Mouse (Mus musculus): Measurements from ENCODE around the gene 2810408A11Rik. TPM values are rescaled to one million over a fixed set of nuclear protein-coding genes. Genes with fewer than 3 reads are reported as not detected.

2810408A11Rik gene
- polyA plus RNA-seq (2015; fragmentation: Nextera tagmentation; extraction: Ambion mirVana): 19.9 and 20.7 TPM in 2 replicates

DNA sequence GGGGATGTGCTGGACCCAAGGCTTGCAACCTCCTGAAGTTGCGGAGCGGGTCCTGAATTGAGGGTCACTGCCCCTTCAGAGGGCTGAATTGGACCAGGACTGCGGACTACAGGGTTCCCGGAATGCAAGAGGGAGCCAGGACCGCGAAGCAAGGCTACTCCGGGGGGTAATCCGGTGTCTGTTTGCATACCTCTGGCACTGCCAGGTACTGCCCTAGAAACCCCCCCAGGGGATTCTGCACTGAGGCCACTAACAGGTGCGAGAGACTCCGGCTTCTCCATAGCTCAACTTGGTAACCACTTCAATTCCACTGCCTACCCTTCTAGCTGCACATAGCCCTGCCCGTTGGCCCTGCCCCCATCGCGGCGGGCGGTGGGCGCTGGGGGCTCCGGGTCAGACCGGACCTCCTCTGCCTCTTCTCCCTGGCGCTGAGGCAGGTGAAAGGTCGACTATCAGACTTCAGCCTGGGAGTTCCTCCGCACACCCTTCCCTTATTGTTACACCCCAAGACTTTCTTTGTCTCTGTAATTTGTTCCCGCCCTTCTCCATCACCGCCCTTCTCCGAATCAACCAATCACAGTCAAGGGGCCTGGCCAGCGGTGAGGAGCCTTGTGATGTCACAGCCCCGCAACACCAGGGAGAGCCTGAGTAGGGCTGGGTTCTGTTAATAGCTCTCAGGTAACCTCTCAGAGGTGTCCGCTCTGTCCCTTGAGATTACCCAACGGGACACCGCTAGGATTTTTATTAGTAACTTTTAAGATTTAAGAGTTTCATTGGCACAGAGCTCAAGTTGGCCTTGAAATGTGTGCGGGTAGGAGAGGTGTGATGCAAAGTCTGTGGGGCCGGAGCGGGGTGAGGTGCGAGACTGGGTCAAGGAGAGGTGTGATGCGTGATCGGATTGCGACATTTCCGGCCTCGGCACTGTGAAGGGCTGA, at the start of gene 2810408A11Rik, which contains the start of gene Neurl4:
2810408A11Rik (minus strand) TSS at position 517 of the 935 bp plus-strand sequence.
Neurl4 (plus strand) TSS at position 602 of the 935 bp plus-strand sequence.
- Histone ChIP-seq H3K4me3 (peak within 1 kb of the TSS; percentile 56), H3K4me2 (replicated peaks) (peak within 1 kb of the TSS; percentile 91), H3K9me3 (no peaks in the 10 kb centered on the region), H3K36me3 (peaks cover 20% of the 10 kb centered on the region), H3K9ac (replicated peaks) (peak within 1 kb of the TSS; percentile 76), H3K27ac (replicated peaks) (peak within 1 kb of the TSS; percentile 96), H3K4me1 (peaks cover 35% of the 10 kb centered on the region), H3K27me3 (no peaks in the 10 kb centered on the region)
- under 1% methylated on average over 38 of the region's 38 CpGs for WGBS
- ATAC-seq (replicated peaks): peak; percentile 96

DNA sequence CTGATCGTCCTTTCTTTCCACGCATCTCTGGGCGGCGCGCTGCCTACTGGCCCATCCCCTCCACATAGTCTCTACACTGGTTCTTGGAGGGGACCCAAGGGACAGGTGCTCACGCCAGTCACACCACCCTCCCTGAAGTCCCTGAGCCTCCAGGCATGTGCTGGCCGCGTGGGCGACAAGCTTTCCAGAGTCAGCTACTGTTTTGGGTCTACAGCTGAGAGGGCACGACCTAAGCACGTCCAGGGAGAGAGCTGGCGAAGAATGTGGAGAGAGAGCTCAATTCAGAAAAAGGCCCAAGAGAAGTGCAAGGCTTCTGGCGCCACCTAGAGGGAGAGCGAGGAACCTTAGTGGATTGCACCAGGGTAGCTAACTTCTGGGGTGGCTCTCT, 48.0 kb upstream of the 2810408A11Rik start:
- H3K9me3 ChIP-seq: no peaks in the 10 kb centered on the region
- peak overlapping the region; percentile 48 for H3K4me2 ChIP-seq (replicated peaks)
- H3K4me3 ChIP-seq: peak overlapping the region; percentile 42
- ATAC-seq (replicated peaks): no peak; the same call in 1 of the 2 replicates
- H3K27me3 ChIP-seq: no peaks in the 10 kb centered on the region
- no peaks in the 10 kb centered on the region for H3K36me3 ChIP-seq
- peaks cover 18% of the 10 kb centered on the region for H3K4me1 ChIP-seq
- peak overlapping the region; percentile 64 for H3K27ac ChIP-seq (replicated peaks)
- peak overlapping the region; percentile 34; the same call in 1 of the 2 replicates for H3K9ac ChIP-seq (replicated peaks)
- WGBS: 0% methylated on average over 14 of the region's 14 CpGs

DNA sequence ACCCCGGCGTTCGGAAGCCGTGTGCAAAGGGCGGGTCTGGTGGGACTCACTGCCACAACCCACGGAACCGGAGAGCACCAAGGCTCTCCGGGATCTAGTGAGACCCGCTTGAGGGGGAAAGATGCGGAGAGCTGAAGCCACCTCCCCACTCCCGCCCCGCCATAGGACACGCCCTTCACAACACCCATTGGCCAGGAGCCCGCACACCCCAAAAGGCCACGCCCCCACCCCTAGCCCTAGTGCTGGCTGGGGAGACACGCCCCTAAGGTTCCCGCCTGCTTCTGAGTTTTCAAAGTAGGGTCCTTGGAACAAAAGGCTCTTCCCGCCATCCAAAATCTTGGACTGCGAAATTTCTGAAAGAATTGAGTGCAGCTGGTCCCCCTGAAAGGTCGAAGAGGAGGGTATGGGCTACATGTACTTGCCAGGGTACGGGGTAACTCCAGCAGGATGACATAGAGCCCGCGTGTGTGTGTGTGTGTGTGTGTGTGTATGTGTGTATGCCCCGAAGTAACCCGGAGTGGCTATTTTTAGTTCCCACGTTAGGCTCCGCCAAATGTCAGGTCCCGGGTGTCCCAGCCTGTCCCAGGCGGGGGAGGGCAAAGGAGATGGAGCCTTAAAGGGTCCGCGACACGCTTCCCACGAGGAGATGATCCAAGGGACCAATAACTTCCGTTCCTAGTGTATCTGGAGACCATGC, 47.4 kb upstream of the 2810408A11Rik start, which contains the start of gene Slc2a4:
Slc2a4 (minus strand) TSS at position 123 of the 697 bp plus-strand sequence.
- H3K4me3 ChIP-seq: peak within 1 kb of the TSS; percentile 42
- peak; percentile 95 for ATAC-seq (replicated peaks)
- peak within 1 kb of the TSS; percentile 64 for H3K27ac ChIP-seq (replicated peaks)
- peak within 1 kb of the TSS; percentile 34 for H3K9ac ChIP-seq (replicated peaks)
- no peaks in the 10 kb centered on the region for H3K9me3 ChIP-seq
- peak within 1 kb of the TSS; percentile 48 for H3K4me2 ChIP-seq (replicated peaks)
- peaks cover 18% of the 10 kb centered on the region for H3K4me1 ChIP-seq
- no peaks in the 10 kb centered on the region for H3K27me3 ChIP-seq
- WGBS: under 1% methylated on average over 34 of the region's 34 CpGs
- H3K36me3 ChIP-seq: no peaks in the 10 kb centered on the region

DNA sequence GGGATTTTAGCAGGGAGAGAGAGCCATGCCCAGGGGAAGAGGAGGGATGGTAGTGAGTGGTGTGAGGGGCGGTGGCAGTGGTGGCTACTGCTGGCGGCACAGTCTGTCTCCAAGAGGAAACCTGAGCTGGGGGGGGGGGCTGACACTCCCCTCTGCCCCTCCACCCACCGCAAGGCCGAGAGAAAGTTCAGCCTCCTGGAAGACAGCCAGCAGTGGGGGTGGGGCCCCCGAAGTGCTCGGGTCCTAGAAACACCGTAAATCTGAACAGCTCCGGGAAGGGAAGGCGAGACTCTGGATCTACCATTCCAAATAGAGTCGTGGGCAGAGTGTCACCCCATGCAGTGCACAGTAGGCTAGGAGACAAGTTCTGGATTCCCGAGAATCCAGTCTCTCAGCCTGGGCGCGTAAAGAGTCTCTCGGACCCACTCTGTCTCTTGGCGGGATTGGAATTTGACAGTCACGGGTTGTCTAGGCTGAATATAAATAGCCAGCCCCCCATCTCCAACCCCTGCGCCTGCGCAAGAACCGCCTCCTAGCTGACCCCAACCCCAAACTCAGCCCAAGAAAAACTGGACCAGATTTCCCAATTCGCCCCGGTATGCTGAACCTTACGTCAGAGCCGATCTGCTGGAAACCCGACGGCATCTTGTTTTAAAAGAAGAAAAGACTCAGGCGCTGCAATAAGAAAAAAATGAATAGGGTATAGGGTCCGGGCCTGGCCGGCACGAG, 46.7 kb upstream of the 2810408A11Rik start:
- peak overlapping the region; percentile 48 for H3K4me2 ChIP-seq (replicated peaks)
- H3K9ac ChIP-seq (replicated peaks): peak overlapping the region; percentile 34
- no peaks in the 10 kb centered on the region for H3K36me3 ChIP-seq
- ATAC-seq (replicated peaks): peak; percentile 44
- H3K4me1 ChIP-seq: peaks cover 18% of the 10 kb centered on the region
- no peaks in the 10 kb centered on the region for H3K9me3 ChIP-seq
- no peaks in the 10 kb centered on the region for H3K27me3 ChIP-seq
- peak overlapping the region; percentile 42 for H3K4me3 ChIP-seq
- 2% methylated on average over 29 of the region's 29 CpGs for WGBS
- peak overlapping the region; percentile 64; the same call in 1 of the 2 replicates for H3K27ac ChIP-seq (replicated peaks)

DNA sequence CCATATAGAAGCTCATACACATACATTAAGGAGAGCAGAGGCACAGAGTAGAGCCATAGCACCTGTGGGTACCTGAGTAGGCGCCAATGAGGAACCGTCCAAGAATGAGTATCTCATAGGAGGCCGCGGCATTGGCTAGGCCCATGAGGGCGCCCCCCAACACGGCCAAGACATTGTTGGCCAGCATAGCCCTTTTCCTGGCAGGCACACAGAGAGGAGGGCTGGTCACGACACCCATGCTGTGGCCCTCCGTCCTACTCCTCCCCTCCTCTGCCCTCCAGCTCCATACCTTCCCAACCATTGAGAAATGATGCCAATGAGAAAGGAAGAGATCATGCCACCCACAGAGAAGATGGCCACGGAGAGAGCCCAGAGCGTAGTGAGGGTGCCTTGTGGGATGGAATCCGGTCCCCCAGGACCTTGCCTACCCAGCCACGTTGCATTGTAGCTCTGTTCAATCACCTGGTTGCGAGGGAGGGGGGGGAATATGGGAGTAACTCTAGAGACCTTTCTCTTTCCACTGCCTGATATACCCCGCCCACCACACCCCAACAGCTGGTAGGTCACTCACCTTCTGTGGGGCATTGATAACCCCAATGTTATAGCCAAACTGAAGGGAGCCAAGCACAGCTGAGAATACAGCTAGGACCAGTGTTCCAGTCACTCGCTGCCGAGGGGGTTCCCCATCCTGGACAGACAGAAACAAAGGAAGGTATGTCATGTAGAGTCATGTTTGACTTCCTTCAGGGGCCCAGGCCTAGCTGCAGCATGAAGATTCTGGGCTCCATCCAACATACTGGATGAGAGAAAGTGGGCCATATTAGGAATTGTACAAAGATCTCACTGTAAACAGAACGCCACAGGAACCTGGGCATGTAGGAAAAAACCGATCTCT, 45.5 kb upstream of the 2810408A11Rik start:
- H3K9me3 ChIP-seq: no peaks in the 10 kb centered on the region
- no peak overlapping the region for H3K9ac ChIP-seq (replicated peaks)
- ATAC-seq (replicated peaks): no peak
- H3K4me1 ChIP-seq: peaks cover 18% of the 10 kb centered on the region
- 92% methylated on average over 18 of the region's 18 CpGs for WGBS
- H3K4me3 ChIP-seq: no peak overlapping the region
- H3K27me3 ChIP-seq: no peaks in the 10 kb centered on the region
- no peaks in the 10 kb centered on the region for H3K36me3 ChIP-seq
- no peak overlapping the region for H3K4me2 ChIP-seq (replicated peaks)
- H3K27ac ChIP-seq (replicated peaks): no peak overlapping the region

DNA sequence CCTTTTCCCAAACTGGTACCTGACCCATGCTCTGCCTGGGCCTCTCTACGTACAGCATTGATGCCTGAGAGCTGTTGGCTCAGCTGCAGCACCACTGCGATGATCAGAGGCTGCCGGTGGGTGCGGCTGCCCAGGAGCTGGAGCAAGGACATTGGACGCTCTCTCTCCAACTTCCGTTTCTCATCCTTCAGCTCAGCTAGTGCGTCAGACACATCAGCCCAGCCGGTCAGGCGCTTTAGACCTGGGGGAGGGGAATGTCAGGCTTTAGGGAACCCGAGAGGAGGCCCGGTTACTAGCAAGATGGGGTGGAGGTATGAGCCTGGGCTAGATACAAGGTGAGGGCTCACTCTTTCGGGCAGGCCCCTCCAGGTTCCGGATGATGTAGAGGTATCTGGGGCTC, 44.4 kb upstream of the 2810408A11Rik start:
- Histone ChIP-seq H3K36me3 (no peaks in the 10 kb centered on the region), H3K9ac (replicated peaks) (no peak overlapping the region), H3K4me1 (peaks cover 18% of the 10 kb centered on the region), H3K4me3 (no peak overlapping the region), H3K27me3 (no peaks in the 10 kb centered on the region), H3K27ac (replicated peaks) (no peak overlapping the region), H3K4me2 (replicated peaks) (no peak overlapping the region), H3K9me3 (no peaks in the 10 kb centered on the region)
- no peak for ATAC-seq (replicated peaks)
- 84% methylated on average over 13 of the region's 13 CpGs for WGBS

DNA sequence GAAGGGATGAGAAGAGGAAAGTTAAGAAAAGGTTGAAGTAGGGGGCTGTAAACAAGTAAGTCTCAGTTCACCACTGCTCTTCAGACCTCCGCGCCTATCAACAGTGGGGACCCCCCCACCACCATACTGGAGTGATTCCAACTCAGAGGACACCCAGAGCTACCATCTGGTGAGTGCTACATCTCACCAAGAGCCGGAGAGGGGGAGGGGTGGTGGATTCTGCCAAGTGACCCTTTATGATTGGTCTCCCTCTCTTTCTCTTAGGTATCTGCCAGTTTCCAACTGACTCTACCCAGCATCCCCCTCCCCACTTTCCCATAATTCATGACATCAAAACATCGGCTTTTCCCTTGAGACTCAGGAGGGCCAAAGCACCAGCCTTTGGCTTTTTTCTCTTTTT, 40.2 kb upstream of the 2810408A11Rik start:
- Histone ChIP-seq H3K4me2 (replicated peaks) (no peak overlapping the region), H3K9ac (replicated peaks) (no peak overlapping the region), H3K27ac (replicated peaks) (no peak overlapping the region), H3K36me3 (no peaks in the 10 kb centered on the region), H3K27me3 (peaks cover 10% of the 10 kb centered on the region; the same call in 1 of the 2 replicates), H3K4me3 (no peak overlapping the region), H3K9me3 (no peaks in the 10 kb centered on the region), H3K4me1 (peaks cover 11% of the 10 kb centered on the region)
- WGBS: 83% methylated on average over 4 of the region's 4 CpGs
- no peak for ATAC-seq (replicated peaks)

DNA sequence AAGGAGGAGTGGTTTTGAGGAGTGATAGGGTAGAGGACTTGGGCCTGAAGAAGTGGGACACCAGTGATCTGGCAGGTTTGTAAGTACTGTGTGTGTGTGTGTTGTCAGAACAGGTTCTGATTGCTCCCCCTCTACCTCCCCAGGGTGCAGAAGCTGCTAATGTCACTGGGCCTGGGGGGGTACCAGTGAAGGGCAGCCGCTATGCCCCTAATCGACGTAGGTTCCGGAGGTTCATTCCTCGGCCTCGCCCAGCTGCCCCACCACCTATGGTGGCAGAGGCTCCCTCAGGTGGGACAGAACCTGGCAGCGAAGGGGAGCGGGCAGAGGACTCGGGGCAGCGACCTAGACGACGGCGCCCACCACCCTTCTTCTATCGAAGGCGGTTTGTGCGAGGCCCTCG, 38.9 kb upstream of the 2810408A11Rik start:
- no peaks in the 10 kb centered on the region for H3K36me3 ChIP-seq
- H3K4me3 ChIP-seq: no peak overlapping the region
- ATAC-seq (replicated peaks): no peak
- H3K9me3 ChIP-seq: no peaks in the 10 kb centered on the region
- peaks cover 10% of the 10 kb centered on the region; the same call in 1 of the 2 replicates for H3K27me3 ChIP-seq
- H3K4me2 ChIP-seq (replicated peaks): no peak overlapping the region
- no peak overlapping the region for H3K27ac ChIP-seq (replicated peaks)
- 90% methylated on average over 17 of the region's 17 CpGs for WGBS
- peaks cover 21% of the 10 kb centered on the region for H3K4me1 ChIP-seq
- H3K9ac ChIP-seq (replicated peaks): no peak overlapping the region

DNA sequence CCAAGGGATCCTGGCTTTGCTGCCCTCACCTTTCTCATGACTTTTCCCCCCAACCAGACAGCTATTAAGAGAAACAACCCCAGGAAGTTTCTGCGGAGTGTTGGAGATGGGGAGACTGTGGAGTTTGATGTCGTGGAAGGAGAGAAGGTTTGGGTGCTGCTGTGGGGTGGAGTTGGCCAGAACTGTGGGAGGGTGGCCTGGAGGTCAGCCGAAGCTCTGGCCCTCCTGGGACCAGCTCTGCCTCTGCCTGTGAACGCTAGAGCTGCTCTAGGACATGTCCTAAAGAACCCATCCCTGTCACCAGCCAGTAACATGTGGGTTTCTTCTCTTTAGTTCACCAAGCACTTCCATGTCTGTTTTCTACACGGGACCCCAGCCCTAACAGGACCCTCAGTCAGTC, 38.4 kb upstream of the 2810408A11Rik start:
- no peak overlapping the region for H3K4me3 ChIP-seq
- ATAC-seq (replicated peaks): no peak
- peaks cover 27% of the 10 kb centered on the region for H3K4me1 ChIP-seq
- no peaks in the 10 kb centered on the region for H3K9me3 ChIP-seq
- H3K36me3 ChIP-seq: no peaks in the 10 kb centered on the region
- H3K27ac ChIP-seq (replicated peaks): no peak overlapping the region
- H3K4me2 ChIP-seq (replicated peaks): no peak overlapping the region
- WGBS: 69% methylated on average over 5 of the region's 5 CpGs
- H3K27me3 ChIP-seq: peaks cover 10% of the 10 kb centered on the region; the same call in 1 of the 2 replicates
- H3K9ac ChIP-seq (replicated peaks): no peak overlapping the region

DNA sequence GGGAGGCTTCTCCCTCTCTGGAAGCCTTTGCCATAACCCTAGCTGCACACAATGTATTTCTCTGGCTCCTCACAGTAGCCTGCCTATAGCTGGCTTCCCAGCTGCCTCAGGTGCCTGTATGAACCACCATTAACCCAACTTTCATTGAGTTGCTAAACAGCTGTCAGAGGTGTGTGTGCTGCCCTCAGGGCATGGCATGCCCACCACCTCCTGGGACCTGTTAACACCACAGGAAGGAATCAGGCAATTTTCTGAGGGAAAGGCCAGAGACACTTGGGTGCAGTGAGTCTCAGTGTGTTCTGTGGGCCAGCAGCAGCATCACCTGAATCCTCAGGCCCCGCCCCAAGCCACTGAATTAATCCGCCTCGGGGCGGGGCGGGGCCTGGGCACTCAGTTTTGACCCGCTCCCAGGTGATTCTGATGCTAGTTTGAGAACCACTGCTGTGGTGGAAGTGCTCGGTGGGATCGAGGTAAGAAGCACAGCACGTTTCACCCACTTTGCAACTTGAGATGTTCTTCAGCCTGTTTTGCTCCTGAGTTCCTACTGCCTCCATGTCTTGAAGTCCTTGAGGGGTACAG, 37.7 kb upstream of the 2810408A11Rik start:
- H3K9me3 ChIP-seq: no peaks in the 10 kb centered on the region
- peaks cover 27% of the 10 kb centered on the region for H3K4me1 ChIP-seq
- 23% methylated on average over 9 of the region's 9 CpGs for WGBS
- no peak overlapping the region for H3K27ac ChIP-seq (replicated peaks)
- H3K9ac ChIP-seq (replicated peaks): no peak overlapping the region
- no peaks in the 10 kb centered on the region for H3K36me3 ChIP-seq
- H3K4me3 ChIP-seq: no peak overlapping the region
- no peak overlapping the region for H3K4me2 ChIP-seq (replicated peaks)
- H3K27me3 ChIP-seq: peaks cover 10% of the 10 kb centered on the region; the same call in 1 of the 2 replicates
- ATAC-seq (replicated peaks): no peak

Data from forebrain, embryonic 15.5 days (tissue).